Mouse (Mus musculus): ENCODE results near the gene Ndufb11.

Gene Ndufb11
- long read RNA-seq, experiment 1, transcript Ndufb11-201 (3 exons, 908 nt): major isoform, 353 of 362 reads
- long read RNA-seq, experiment 1, partial matches to known transcripts: 0 of 362 reads
- long read RNA-seq, experiment 1, other reads (novel, unspliced or antisense): 9 of 362 reads
- long read RNA-seq, experiment 2, transcript Ndufb11-201 (3 exons, 908 nt): major isoform, 314 of 321 reads
- long read RNA-seq, experiment 2, partial matches to known transcripts: 1 of 321 reads
- long read RNA-seq, experiment 2, other reads (novel, unspliced or antisense): 6 of 321 reads

- intact Hi-C loops (cut with DNase I): no loop called here
Measured at GRCm38 (mm10) chrX:20617176-20617902, at the start of gene Ndufb11, which contains the start of gene Rbm10. Ndufb11 (minus strand) TSS chrX:20617619. Rbm10 (plus strand) TSS chrX:20617503.

- intact Hi-C loops (cut with DNase I): loop anchor here (2.0 to 5.0 kb wide), 3 partner anchors 109 to 157 kb away; partner anchors contain the start of gene Araf
Measured at GRCm38 (mm10) chrX:20663444-20663790, 46.0 kb upstream of the Ndufb11 start.

- intact Hi-C loops (cut with DNase I): loop anchor here (2.0 to 5.0 kb wide), 3 partner anchors 109 to 158 kb away; partner anchors contain the start of gene Araf
Measured at GRCm38 (mm10) chrX:20662716-20663443, 45.5 kb upstream of the Ndufb11 start.

- intact Hi-C loops (cut with DNase I): loop anchor here (2.0 to 5.0 kb wide), 3 partner anchors 110 to 158 kb away; partner anchors contain the start of gene Araf
Measured at GRCm38 (mm10) chrX:20662317-20662715, 44.9 kb upstream of the Ndufb11 start.

GRCm38 (mm10) chrX:20658891-20659406, 41.5 kb upstream of the Ndufb11 start:
- intact Hi-C loops (cut with DNase I): loop anchor here (5.0 kb wide), 1 partner anchor 288 kb away; no protein-coding TSS in a partner anchor

GRCm38 (mm10) chrX:20658026-20658652, 40.7 kb upstream of the Ndufb11 start, which contains the start of gene Uba1:
Uba1 (plus strand) TSS chrX:20658326.
- intact Hi-C loops (cut with DNase I): loop anchor here (5.0 kb wide), 1 partner anchor 289 kb away; no protein-coding TSS in a partner anchor

- intact Hi-C loops (cut with DNase I): loop anchor here (5.0 kb wide), 1 partner anchor 290 kb away; no protein-coding TSS in a partner anchor
Measured at GRCm38 (mm10) chrX:20657593-20657992, 40.2 kb upstream of the Ndufb11 start.

- intact Hi-C loops (cut with DNase I): no loop called here
Measured at GRCm38 (mm10) chrX:20644780-20645179, 27.4 kb upstream of the Ndufb11 start.

GRCm38 (mm10) chrX:20638141-20638540, 20.7 kb upstream of the Ndufb11 start:
- intact Hi-C loops (cut with DNase I): no loop called here

GRCm38 (mm10) chrX:20617903-20618399, 532 bp upstream of the Ndufb11 start:
- intact Hi-C loops (cut with DNase I): no loop called here

GRCm38 (mm10) chrX:20616861-20617175, 601 bp downstream of the Ndufb11 start:
- intact Hi-C loops (cut with DNase I): no loop called here

- intact Hi-C loops (cut with DNase I): no loop called here
Measured at GRCm38 (mm10) chrX:20608500-20608899, 8.9 kb downstream of the Ndufb11 start.

- intact Hi-C loops (cut with DNase I): loop anchor here (10.0 kb wide), 2 partner anchors 243 to 423 kb away; no protein-coding TSS in a partner anchor
Measured at GRCm38 (mm10) chrX:20587968-20588367, 29.5 kb downstream of the Ndufb11 start.

GRCm38 (mm10) chrX:20573927-20574326, 43.5 kb downstream of the Ndufb11 start:
- intact Hi-C loops (cut with DNase I): no loop called here

- intact Hi-C loops (cut with DNase I): no loop called here
Measured at GRCm38 (mm10) chrX:20572683-20573082, 44.7 kb downstream of the Ndufb11 start.

GRCm38 (mm10) chrX:20571024-20571423, 46.4 kb downstream of the Ndufb11 start:
- intact Hi-C loops (cut with DNase I): no loop called here

All from adrenal gland (tissue).